Mouse (Mus musculus): Measurements from ENCODE around the gene Olfr809.

Olfr809 gene

GRCm38 (mm10) chr10:129774338-129774737, at the start of gene Olfr809:
TSS of gene Olfr809 (plus strand) at chr10:129774638.
- DNase-seq (ENCODE audit: extremely low read depth, low read depth), result no peak

GRCm38 (mm10) chr10:129729275-129729674, 45.2 kb upstream of the Olfr809 start, which contains the start of gene Olfr805:
TSS of gene Olfr805 (minus strand) at chr10:129729375.
- DNase-seq (ENCODE audit: extremely low read depth, low read depth), result no peak

GRCm38 (mm10) chr10:129741821-129742220, 32.6 kb upstream of the Olfr809 start, which contains the start of gene Olfr806:
TSS of gene Olfr806 (minus strand) at chr10:129741921.
- DNase-seq (ENCODE audit: extremely low read depth, low read depth), result no peak

- DNase-seq (ENCODE audit: extremely low read depth, low read depth), result no peak
Observed at GRCm38 (mm10) chr10:129757693-129758092, 16.7 kb upstream of the Olfr809 start, which contains the start of gene Olfr807. TSS of gene Olfr807 (minus strand) at chr10:129757793.

- DNase-seq (ENCODE audit: extremely low read depth, low read depth), result no peak
Observed at GRCm38 (mm10) chr10:129765182-129765581, 9.3 kb upstream of the Olfr809 start, which contains the start of gene Olfr808. TSS of gene Olfr808 (plus strand) at chr10:129765482.

GRCm38 (mm10) chr10:129778123-129778522, 3.7 kb downstream of the Olfr809 start:
- no peak for DNase-seq (ENCODE audit: extremely low read depth, low read depth)

- DNase-seq (ENCODE audit: extremely low read depth, low read depth), result no peak
Observed at GRCm38 (mm10) chr10:129794817-129795216, 20.4 kb downstream of the Olfr809 start, which contains the start of gene Olfr810. TSS of gene Olfr810 (minus strand) at chr10:129794917.

GRCm38 (mm10) chr10:129804296-129804695, 29.9 kb downstream of the Olfr809 start, which contains the start of gene Olfr811:
TSS of gene Olfr811 (minus strand) at chr10:129804396.
- no peak for DNase-seq (ENCODE audit: extremely low read depth, low read depth)

Measured in MEL-GATA-1-ER (cell line).